Mouse (Mus musculus) olfactory bulb, adult 2 months (tissue): ENCODE results near the gene Afap1l2.

Experiments
- CTCF ChIP-seq: fragments of 200-500 bp; IDR thresholded peaks from 2 replicates; pipeline ENCODE4 v1.5.1; 2012; ENCODE audit warnings: low read depth, mild to moderate bottlenecking, low read length, moderate library complexity; ENCODE audit not compliant: insufficient read depth
- POLR2A ChIP-seq: fragments of 200-500 bp; IDR thresholded peaks from 2 replicates; pipeline ENCODE4 v1.6.1; 2012; ENCODE audit warnings: mild to moderate bottlenecking, low read depth, low read length, moderate library complexity; ENCODE audit not compliant: insufficient read depth

DNA sequence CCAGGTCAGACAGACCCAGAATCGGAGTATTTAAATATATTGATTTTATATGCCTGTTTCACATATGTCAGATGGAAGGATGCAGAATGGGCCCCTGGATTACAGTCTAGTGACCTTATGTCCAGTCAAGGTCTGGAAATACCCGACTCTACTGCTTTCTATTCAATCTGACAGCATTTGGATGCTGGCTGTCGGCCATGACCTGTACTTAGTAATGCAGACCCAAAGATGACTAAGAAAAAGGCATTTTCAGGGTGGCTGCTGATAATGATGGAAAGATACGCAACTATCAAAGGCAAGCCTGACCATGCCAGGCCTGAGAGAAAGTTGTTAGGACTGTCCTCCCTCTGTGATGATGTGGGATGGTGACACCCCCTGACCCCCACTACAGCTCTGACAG lies 14.3 kb downstream of the Afap1l2 start:
- TF ChIP-seq POLR2A (no peak), CTCF (no peak)
